Mouse (Mus musculus): ENCODE data around the gene Ptbp3. TPM values are rescaled to one million over a fixed set of nuclear protein-coding genes. Genes with fewer than 3 reads are reported as not detected.

The Ptbp3 gene
- polyA plus RNA-seq, 1 experiment, result 10.9 TPM

DNA sequence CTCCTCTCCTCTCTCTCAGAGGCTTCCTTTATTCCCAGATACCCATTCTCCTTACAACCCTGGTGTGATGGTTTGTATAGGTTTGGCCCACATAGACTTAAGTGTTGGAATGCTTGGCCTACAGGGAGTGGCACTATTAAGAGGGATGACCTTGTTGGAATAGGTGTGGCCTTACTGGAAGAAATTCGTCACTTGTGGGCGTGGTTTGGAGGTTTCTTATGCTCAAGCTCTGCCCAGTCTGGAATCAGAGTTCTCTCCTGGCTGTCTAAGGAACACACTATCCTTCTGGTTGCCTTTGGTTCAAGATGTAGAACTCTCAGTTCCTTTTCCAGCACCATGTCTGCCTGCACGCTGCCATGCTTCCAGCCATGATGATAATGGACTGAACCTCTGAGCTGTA, 98.3 kb downstream of the Ptbp3 start:
- Histone ChIP-seq H3K79me2 (ENCODE audit: control insufficient read depth, insufficient read depth) (no peaks in the 10 kb centered on the region), H3ac (ENCODE audit: control insufficient read depth, insufficient read length, low read depth) (no peak overlapping the region), H3K27me3 (ENCODE audit: control insufficient read depth, insufficient read depth, insufficient read length) (no peaks in the 10 kb centered on the region), H3K36me3 (ENCODE audit: control insufficient read depth, insufficient read depth) (no peaks in the 10 kb centered on the region), H3K79me3 (ENCODE audit: low read depth) (no peaks in the 10 kb centered on the region), H3K4me3 (ENCODE audit: insufficient read depth, poor library complexity, severe bottlenecking) (no peak overlapping the region)
- no peak for TF ChIP-seq CEBPB (IDR thresholded peaks at IDR 0.05; ENCODE audit: low read depth)
- TF ChIP-seq MAX (IDR thresholded peaks at IDR 0.05), result no peak
- no peak for TF ChIP-seq CTCF (IDR thresholded peaks at IDR 0.05; ENCODE audit: control insufficient read depth, insufficient read depth, insufficient read length)

DNA sequence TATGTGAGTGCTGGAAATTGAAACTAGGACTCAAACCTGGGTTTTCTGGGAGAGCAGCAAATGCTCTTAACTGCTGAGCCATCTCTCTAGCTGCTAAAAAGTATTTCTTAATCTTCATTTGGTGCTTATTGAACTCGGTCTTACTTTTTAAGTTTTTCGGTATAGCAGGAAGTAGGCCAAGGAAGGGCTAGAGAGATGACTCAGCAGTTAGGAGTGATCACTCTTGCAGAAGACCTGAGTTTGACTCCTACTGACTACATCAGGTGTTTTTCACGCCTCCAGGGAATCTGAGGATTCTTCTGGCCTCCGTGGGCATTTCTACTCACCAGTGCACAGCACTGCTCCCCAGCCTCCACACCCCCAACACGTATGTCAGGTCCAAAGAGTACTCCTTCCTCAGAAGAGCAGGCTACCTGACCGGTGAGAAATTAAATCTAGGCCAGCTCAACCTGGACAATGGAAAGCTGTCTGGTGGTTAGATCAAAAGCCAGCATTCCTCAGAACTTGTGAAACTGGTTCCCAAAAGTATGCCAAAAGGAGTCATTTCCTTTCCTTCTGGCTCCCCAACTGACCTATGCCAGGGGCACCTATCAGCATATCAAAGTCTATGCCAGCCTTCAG, 98.8 kb downstream of the Ptbp3 start:
- Histone ChIP-seq H3ac (ENCODE audit: control insufficient read depth, insufficient read length, low read depth) (no peak overlapping the region), H3K79me2 (ENCODE audit: control insufficient read depth, insufficient read depth) (no peaks in the 10 kb centered on the region), H3K4me3 (ENCODE audit: insufficient read depth, poor library complexity, severe bottlenecking) (no peak overlapping the region), H3K79me3 (ENCODE audit: low read depth) (no peaks in the 10 kb centered on the region), H3K36me3 (ENCODE audit: control insufficient read depth, insufficient read depth) (no peaks in the 10 kb centered on the region), H3K27me3 (ENCODE audit: control insufficient read depth, insufficient read depth, insufficient read length) (no peaks in the 10 kb centered on the region)
- TF ChIP-seq MYOD1 (IDR thresholded peaks at IDR 0.05; ENCODE audit: control insufficient read depth, insufficient read length, low read depth) (no peak), FOSL1 (IDR thresholded peaks at IDR 0.05; ENCODE audit: insufficient read depth, low read length, poor library complexity, severe bottlenecking) (no peak), MAX (IDR thresholded peaks at IDR 0.05) (no peak), CTCF (IDR thresholded peaks at IDR 0.05; ENCODE audit: control insufficient read depth, insufficient read depth, insufficient read length) (no peak), USF1 (IDR thresholded peaks at IDR 0.05; ENCODE audit: low read depth) (no peak), CEBPB (IDR thresholded peaks at IDR 0.05; ENCODE audit: low read depth) (no peak), MYOG (IDR thresholded peaks at IDR 0.05; ENCODE audit: control insufficient read depth, extremely low read depth, insufficient read length) (no peak)

DNA sequence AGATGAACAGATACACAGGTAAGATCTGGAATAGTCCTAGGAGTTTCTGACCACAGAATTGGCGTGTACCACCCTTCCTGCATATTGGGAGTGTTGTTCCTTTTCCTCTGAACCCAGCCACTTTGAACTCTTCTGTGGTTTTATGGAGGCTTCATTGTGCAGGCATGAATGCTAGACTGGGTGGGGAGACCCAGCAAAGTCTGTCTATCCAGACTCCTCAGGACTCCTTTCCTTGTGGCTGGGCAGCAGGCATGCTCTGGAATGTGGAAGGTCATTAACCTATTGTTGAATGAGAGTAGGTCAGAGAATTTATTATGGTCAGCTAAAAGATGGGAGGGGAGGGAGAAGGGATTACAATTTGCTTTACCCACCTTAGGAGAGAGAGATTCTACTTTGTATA, 101.9 kb downstream of the Ptbp3 start:
- TF ChIP-seq MYOD1 (IDR thresholded peaks at IDR 0.05; ENCODE audit: control insufficient read depth, insufficient read length, low read depth), result no peak
- TF ChIP-seq CEBPB (IDR thresholded peaks at IDR 0.05; ENCODE audit: low read depth), result no peak
- no peak for TF ChIP-seq FOSL1 (IDR thresholded peaks at IDR 0.05; ENCODE audit: insufficient read depth, low read length, poor library complexity, severe bottlenecking)
- TF ChIP-seq MYOG (IDR thresholded peaks at IDR 0.05; ENCODE audit: control insufficient read depth, extremely low read depth, insufficient read length), result no peak
- no peak for TF ChIP-seq CTCF (IDR thresholded peaks at IDR 0.05; ENCODE audit: control insufficient read depth, insufficient read depth, insufficient read length)
- no peak for TF ChIP-seq USF1 (IDR thresholded peaks at IDR 0.05; ENCODE audit: low read depth)
- no peak for TF ChIP-seq MAX (IDR thresholded peaks at IDR 0.05)
- Histone ChIP-seq H3K79me3 (ENCODE audit: low read depth) (no peaks in the 10 kb centered on the region), H3K4me3 (ENCODE audit: insufficient read depth, poor library complexity, severe bottlenecking) (no peak overlapping the region), H3ac (ENCODE audit: control insufficient read depth, insufficient read length, low read depth) (no peak overlapping the region), H3K27me3 (ENCODE audit: control insufficient read depth, insufficient read depth, insufficient read length) (no peaks in the 10 kb centered on the region), H3K36me3 (ENCODE audit: control insufficient read depth, insufficient read depth) (no peaks in the 10 kb centered on the region), H3K79me2 (ENCODE audit: control insufficient read depth, insufficient read depth) (no peaks in the 10 kb centered on the region)

DNA sequence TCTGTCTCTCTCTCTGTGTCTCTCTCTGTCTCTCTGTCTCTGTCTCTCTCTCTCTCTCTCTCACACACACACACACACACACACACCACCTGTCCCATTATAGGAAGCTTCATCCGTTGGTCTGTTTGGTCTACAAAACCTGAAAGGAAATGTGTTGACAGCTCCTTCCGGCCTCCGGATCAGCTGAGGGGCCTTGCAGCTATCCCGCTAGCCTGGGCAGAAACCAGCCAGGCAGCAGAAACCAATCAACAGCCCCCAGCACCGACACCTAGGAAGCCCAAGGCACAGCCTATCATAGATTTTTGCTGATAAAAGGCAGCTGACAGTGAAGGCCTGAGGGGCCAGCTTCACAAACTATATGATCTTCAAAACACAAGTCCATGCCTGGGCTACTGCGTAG, 103.6 kb downstream of the Ptbp3 start:
- Histone ChIP-seq H3K27me3 (ENCODE audit: control insufficient read depth, insufficient read depth, insufficient read length) (no peaks in the 10 kb centered on the region), H3ac (ENCODE audit: control insufficient read depth, insufficient read length, low read depth) (no peak overlapping the region), H3K79me2 (ENCODE audit: control insufficient read depth, insufficient read depth) (no peaks in the 10 kb centered on the region), H3K79me3 (ENCODE audit: low read depth) (no peaks in the 10 kb centered on the region), H3K36me3 (ENCODE audit: control insufficient read depth, insufficient read depth) (no peaks in the 10 kb centered on the region), H3K4me3 (ENCODE audit: insufficient read depth, poor library complexity, severe bottlenecking) (no peak overlapping the region)
- TF ChIP-seq FOSL1 (IDR thresholded peaks at IDR 0.05; ENCODE audit: insufficient read depth, low read length, poor library complexity, severe bottlenecking) (no peak), MYOG (IDR thresholded peaks at IDR 0.05; ENCODE audit: control insufficient read depth, extremely low read depth, insufficient read length) (no peak), CTCF (IDR thresholded peaks at IDR 0.05; ENCODE audit: control insufficient read depth, insufficient read depth, insufficient read length) (no peak), USF1 (IDR thresholded peaks at IDR 0.05; ENCODE audit: low read depth) (no peak), CEBPB (IDR thresholded peaks at IDR 0.05; ENCODE audit: low read depth) (no peak), MYOD1 (IDR thresholded peaks at IDR 0.05; ENCODE audit: control insufficient read depth, insufficient read length, low read depth) (no peak), MAX (IDR thresholded peaks at IDR 0.05) (no peak)

DNA sequence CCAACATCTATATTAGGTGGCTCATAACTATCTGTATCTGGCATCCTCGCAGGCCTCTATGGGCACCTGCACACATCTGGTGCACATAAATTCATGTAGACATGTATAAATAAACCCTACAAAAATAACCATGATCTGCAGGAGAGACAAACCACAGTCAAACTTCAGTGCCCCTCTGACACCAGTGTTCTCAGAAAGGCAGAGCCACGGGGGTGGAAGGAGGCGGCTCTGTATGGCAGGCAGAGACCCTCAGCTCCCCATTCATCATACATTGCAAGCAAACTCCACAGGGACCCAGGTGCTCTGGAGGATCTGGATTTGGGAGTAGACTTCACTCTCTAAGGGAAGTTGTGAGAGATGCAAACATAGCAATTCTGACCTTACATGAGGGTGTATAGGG, 104.2 kb downstream of the Ptbp3 start:
- Histone ChIP-seq H3K36me3 (ENCODE audit: control insufficient read depth, insufficient read depth) (no peaks in the 10 kb centered on the region), H3K79me2 (ENCODE audit: control insufficient read depth, insufficient read depth) (no peaks in the 10 kb centered on the region), H3K79me3 (ENCODE audit: low read depth) (no peaks in the 10 kb centered on the region), H3ac (ENCODE audit: control insufficient read depth, insufficient read length, low read depth) (no peak overlapping the region), H3K4me3 (ENCODE audit: insufficient read depth, poor library complexity, severe bottlenecking) (no peak overlapping the region), H3K27me3 (ENCODE audit: control insufficient read depth, insufficient read depth, insufficient read length) (no peaks in the 10 kb centered on the region)
- TF ChIP-seq MYOG (IDR thresholded peaks at IDR 0.05; ENCODE audit: control insufficient read depth, extremely low read depth, insufficient read length) (no peak), FOSL1 (IDR thresholded peaks at IDR 0.05; ENCODE audit: insufficient read depth, low read length, poor library complexity, severe bottlenecking) (no peak), MYOD1 (IDR thresholded peaks at IDR 0.05; ENCODE audit: control insufficient read depth, insufficient read length, low read depth) (no peak), CTCF (IDR thresholded peaks at IDR 0.05; ENCODE audit: control insufficient read depth, insufficient read depth, insufficient read length) (no peak), MAX (IDR thresholded peaks at IDR 0.05) (no peak), USF1 (IDR thresholded peaks at IDR 0.05; ENCODE audit: low read depth) (no peak), CEBPB (IDR thresholded peaks at IDR 0.05; ENCODE audit: low read depth) (no peak)

DNA sequence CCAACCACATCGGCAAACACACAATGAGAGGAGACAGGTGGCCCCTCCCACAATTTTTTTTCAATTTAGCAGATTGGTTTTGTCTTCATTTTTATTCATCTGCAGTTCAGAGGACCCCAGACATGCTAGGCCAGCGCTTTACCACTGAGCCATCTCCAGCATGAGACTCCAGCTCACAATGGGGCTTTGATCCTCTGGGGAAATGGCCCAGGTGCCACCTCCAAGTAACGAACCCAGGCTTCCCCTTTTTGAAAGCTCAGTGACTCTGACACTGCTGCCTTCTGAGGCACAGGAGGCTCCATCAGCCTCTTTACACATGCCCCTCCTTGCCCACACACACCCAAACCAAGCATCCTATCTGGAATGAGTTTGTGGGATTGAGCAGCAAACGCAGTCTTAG, 105.1 kb downstream of the Ptbp3 start:
- H3K79me3 ChIP-seq (ENCODE audit: low read depth), result no peaks in the 10 kb centered on the region
- no peaks in the 10 kb centered on the region for H3K36me3 ChIP-seq (ENCODE audit: control insufficient read depth, insufficient read depth)
- no peaks in the 10 kb centered on the region for H3K79me2 ChIP-seq (ENCODE audit: control insufficient read depth, insufficient read depth)
- no peak overlapping the region for H3K4me3 ChIP-seq (ENCODE audit: insufficient read depth, poor library complexity, severe bottlenecking)
- no peaks in the 10 kb centered on the region for H3K27me3 ChIP-seq (ENCODE audit: control insufficient read depth, insufficient read depth, insufficient read length)
- H3ac ChIP-seq (ENCODE audit: control insufficient read depth, insufficient read length, low read depth), result no peak overlapping the region
- TF ChIP-seq FOSL1 (IDR thresholded peaks at IDR 0.05; ENCODE audit: insufficient read depth, low read length, poor library complexity, severe bottlenecking) (no peak), MAX (IDR thresholded peaks at IDR 0.05) (no peak), MYOD1 (IDR thresholded peaks at IDR 0.05; ENCODE audit: control insufficient read depth, insufficient read length, low read depth) (no peak), CEBPB (IDR thresholded peaks at IDR 0.05; ENCODE audit: low read depth) (no peak)
